Mouse (Mus musculus): ENCODE data around the gene St3gal3. TPM values are rescaled to one million over a fixed set of nuclear protein-coding genes. Genes with fewer than 3 reads are reported as not detected.

The St3gal3 gene
- polyA plus RNA-seq, 1 experiment from 2014 or later = 6.7 TPM

GRCm38 (mm10) chr4:118015126-118015525, 119.6 kb downstream of the St3gal3 start:
- 90% methylated on average over 11 of the region's 11 CpGs for WGBS
- no peak for ATAC-seq (ENCODE audit: low read depth)
- no peak overlapping the region for H3K9ac ChIP-seq (ENCODE audit: low read length)

DNA sequence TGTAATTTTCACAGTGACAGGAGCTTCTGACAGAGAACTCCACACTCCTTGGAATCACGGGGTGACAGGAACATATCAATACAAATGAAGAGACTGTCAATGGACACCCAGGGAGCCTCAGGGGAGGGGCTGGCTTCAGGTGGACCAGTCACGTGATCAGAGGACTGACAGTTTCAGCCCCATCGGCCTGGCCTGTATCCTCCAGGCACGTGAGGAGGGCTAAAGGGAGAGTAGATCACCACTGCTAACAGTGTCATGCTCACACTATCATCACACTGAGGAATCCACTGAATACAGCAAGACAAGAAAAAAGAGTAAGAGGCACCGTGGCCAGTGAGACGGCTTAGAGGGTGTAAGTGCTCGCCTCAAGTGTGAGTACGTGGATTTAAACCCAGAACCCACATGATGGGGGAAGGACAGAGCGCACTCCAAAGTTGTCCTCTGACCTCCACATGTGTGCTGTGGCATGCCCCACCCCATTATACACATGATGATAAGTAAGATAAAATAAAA, 124.0 kb downstream of the St3gal3 start:
- no peak for ATAC-seq (ENCODE audit: low read depth)
- no peak overlapping the region for H3K4me2 ChIP-seq (ENCODE audit: low read depth, low read length)
- H3K27me3 ChIP-seq (ENCODE audit: control insufficient read depth, insufficient read depth, low read depth, low read length) = no peaks in the 10 kb centered on the region
- H3K4me3 ChIP-seq (ENCODE audit: low read length) = no peak overlapping the region
- no peaks in the 10 kb centered on the region for H3K36me3 ChIP-seq (ENCODE audit: control insufficient read depth, insufficient read depth, low read length)
- peaks cover 8% of the 10 kb centered on the region for H3K4me1 ChIP-seq (replicated peaks; ENCODE audit: control insufficient read depth, insufficient read depth, low read length)
- H3K9me3 ChIP-seq (ENCODE audit: control insufficient read depth, low read length) = no peaks in the 10 kb centered on the region
- H3K27ac ChIP-seq (ENCODE audit: low read length) = no peak overlapping the region
- no peak overlapping the region for H3K9ac ChIP-seq (ENCODE audit: low read length)
- WGBS = 76% methylated on average over 9 of the region's 9 CpGs

More at GRCm38 (mm10) chr4:118015126-118015525, 119.6 kb downstream of the St3gal3 start:
- H3K4me1 ChIP-seq (replicated peaks; ENCODE audit: control insufficient read depth, insufficient read depth, low read length) = peaks cover 15% of the 10 kb centered on the region
- H3K27ac ChIP-seq (ENCODE audit: low read length) = no peak overlapping the region
- no peaks in the 10 kb centered on the region for H3K36me3 ChIP-seq (ENCODE audit: control insufficient read depth, insufficient read depth, low read length)
- H3K4me3 ChIP-seq (ENCODE audit: low read length) = no peak overlapping the region
- no peak overlapping the region for H3K4me2 ChIP-seq (ENCODE audit: low read depth, low read length)
- no peaks in the 10 kb centered on the region for H3K9me3 ChIP-seq (ENCODE audit: control insufficient read depth, low read length)
- H3K27me3 ChIP-seq (ENCODE audit: control insufficient read depth, insufficient read depth, low read depth, low read length) = no peaks in the 10 kb centered on the region

GRCm38 (mm10) chr4:118008433-118009033, 126.2 kb downstream of the St3gal3 start:
- peaks cover 3% of the 10 kb centered on the region; the same call in 1 of the 2 replicates for H3K4me1 ChIP-seq (replicated peaks; ENCODE audit: control insufficient read depth, insufficient read depth, low read length)
- 52% methylated on average over 6 of the region's 6 CpGs for WGBS

GRCm38 (mm10) chr4:118001355-118001754, 133.4 kb downstream of the St3gal3 start:
- WGBS = 73% methylated on average over 10 of the region's 10 CpGs
- Histone ChIP-seq H3K36me3 (ENCODE audit: control insufficient read depth, insufficient read depth, low read length) (no peaks in the 10 kb centered on the region), H3K27ac (ENCODE audit: low read length) (no peak overlapping the region)

More at GRCm38 (mm10) chr4:118008433-118009033, 126.2 kb downstream of the St3gal3 start:
- Histone ChIP-seq H3K9me3 (ENCODE audit: control insufficient read depth, low read length) (no peaks in the 10 kb centered on the region), H3K9ac (ENCODE audit: low read length) (no peak overlapping the region), H3K4me3 (ENCODE audit: low read length) (no peak overlapping the region), H3K36me3 (ENCODE audit: control insufficient read depth, insufficient read depth, low read length) (no peaks in the 10 kb centered on the region), H3K27ac (ENCODE audit: low read length) (0 out of 2 replicates have a peak overlapping the region, but pooled peaks have one; percentile 17), H3K4me2 (ENCODE audit: low read depth, low read length) (no peak overlapping the region), H3K27me3 (ENCODE audit: control insufficient read depth, insufficient read depth, low read depth, low read length) (no peaks in the 10 kb centered on the region)
- no peak for ATAC-seq (ENCODE audit: low read depth)

GRCm38 (mm10) chr4:118000605-118001208, 134.0 kb downstream of the St3gal3 start:
- 37% methylated on average over 10 of the region's 10 CpGs for WGBS

More at GRCm38 (mm10) chr4:118001355-118001754, 133.4 kb downstream of the St3gal3 start:
- Histone ChIP-seq H3K27me3 (ENCODE audit: control insufficient read depth, insufficient read depth, low read depth, low read length) (no peaks in the 10 kb centered on the region), H3K9me3 (ENCODE audit: control insufficient read depth, low read length) (no peaks in the 10 kb centered on the region), H3K9ac (ENCODE audit: low read length) (no peak overlapping the region), H3K4me3 (ENCODE audit: low read length) (no peak overlapping the region), H3K4me2 (ENCODE audit: low read depth, low read length) (no peak overlapping the region), H3K4me1 (replicated peaks; ENCODE audit: control insufficient read depth, insufficient read depth, low read length) (peaks cover 32% of the 10 kb centered on the region)
- ATAC-seq (ENCODE audit: low read depth) = no peak

DNA sequence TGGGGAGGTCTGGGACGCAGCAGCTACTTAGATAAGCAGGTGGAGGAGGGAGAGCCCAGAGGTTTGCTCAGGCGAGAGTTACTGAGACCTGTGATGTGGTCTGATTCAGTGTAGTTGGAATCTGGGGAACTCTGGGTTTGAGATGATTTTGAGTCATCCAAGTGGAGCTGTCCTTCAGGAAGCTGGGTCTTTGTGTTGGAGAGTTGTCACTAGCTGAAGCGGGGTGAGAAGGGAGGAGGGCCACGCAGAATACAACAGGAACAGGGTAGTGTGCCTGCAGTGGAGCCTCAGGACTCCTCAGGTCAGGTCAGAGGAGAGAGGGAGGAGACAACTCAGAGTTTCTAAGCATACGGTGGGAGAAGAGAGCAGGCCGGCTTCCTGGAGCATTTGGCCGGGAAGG, 134.8 kb downstream of the St3gal3 start:
- 49% methylated on average over 7 of the region's 7 CpGs for WGBS
- Histone ChIP-seq H3K27me3 (ENCODE audit: control insufficient read depth, insufficient read depth, low read depth, low read length) (no peaks in the 10 kb centered on the region), H3K27ac (ENCODE audit: low read length) (no peak overlapping the region), H3K9me3 (ENCODE audit: control insufficient read depth, low read length) (no peaks in the 10 kb centered on the region), H3K4me2 (ENCODE audit: low read depth, low read length) (no peak overlapping the region), H3K4me3 (ENCODE audit: low read length) (no peak overlapping the region), H3K9ac (ENCODE audit: low read length) (no peak overlapping the region), H3K36me3 (ENCODE audit: control insufficient read depth, insufficient read depth, low read length) (no peaks in the 10 kb centered on the region), H3K4me1 (replicated peaks; ENCODE audit: control insufficient read depth, insufficient read depth, low read length) (peaks cover 32% of the 10 kb centered on the region)
- ATAC-seq (ENCODE audit: low read depth) = no peak

More at GRCm38 (mm10) chr4:118000605-118001208, 134.0 kb downstream of the St3gal3 start:
- H3K9me3 ChIP-seq (ENCODE audit: control insufficient read depth, low read length) = no peaks in the 10 kb centered on the region
- no peak for ATAC-seq (ENCODE audit: low read depth)
- H3K27ac ChIP-seq (ENCODE audit: low read length) = no peak overlapping the region
- no peak overlapping the region for H3K4me3 ChIP-seq (ENCODE audit: low read length)
- 0 out of 2 replicates have a peak overlapping the region, but pooled peaks have one; percentile 25 for H3K9ac ChIP-seq (ENCODE audit: low read length)
- no peaks in the 10 kb centered on the region for H3K27me3 ChIP-seq (ENCODE audit: control insufficient read depth, insufficient read depth, low read depth, low read length)
- H3K4me1 ChIP-seq (replicated peaks; ENCODE audit: control insufficient read depth, insufficient read depth, low read length) = peaks cover 32% of the 10 kb centered on the region
- no peak overlapping the region for H3K4me2 ChIP-seq (ENCODE audit: low read depth, low read length)
- H3K36me3 ChIP-seq (ENCODE audit: control insufficient read depth, insufficient read depth, low read length) = no peaks in the 10 kb centered on the region

DNA sequence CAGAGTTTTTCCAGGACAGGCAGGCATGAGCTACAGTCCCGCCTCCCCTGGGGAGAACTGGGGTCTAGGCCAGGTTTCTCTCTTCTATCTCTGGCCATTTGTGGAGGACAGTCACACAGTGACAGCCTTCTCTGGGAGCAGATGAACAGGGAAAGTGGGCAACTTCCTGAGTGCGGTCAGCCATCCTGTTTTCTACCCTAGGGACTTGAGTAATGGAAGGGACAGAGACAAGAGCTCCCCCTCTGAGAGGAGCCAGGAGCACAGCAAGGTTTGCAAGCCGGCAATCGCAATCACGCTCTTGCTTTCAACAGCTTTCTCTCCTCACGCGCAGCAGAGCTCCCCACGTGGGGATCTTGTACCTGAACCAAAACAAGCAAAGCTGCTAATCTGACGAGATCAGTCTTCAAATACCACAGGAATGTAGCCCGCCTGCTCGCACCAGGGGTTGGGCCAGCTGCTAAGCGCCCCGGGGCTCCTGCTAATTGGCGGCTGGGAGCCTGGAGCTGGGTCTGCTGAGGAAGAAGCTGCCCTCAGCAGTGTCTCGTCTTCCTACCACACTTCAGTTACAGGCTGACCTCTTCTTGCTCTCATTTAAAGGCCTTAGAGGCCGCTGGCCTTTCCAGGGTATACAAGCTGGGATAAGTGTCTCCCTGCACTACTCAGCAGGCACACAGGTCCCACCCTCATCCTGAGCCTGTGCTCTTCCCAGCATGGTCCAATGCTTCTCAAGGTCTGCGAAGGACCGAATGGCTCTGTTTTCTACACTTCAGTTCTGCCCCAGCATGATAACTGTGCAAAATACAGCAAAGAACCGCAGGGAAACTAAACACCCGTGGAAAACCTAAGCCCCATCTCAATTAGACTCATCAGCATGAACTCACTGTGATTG, 137.1 kb downstream of the St3gal3 start:
- Histone ChIP-seq H3K4me3 (ENCODE audit: low read length) (no peak overlapping the region), H3K27me3 (ENCODE audit: control insufficient read depth, insufficient read depth, low read depth, low read length) (no peaks in the 10 kb centered on the region), H3K4me1 (replicated peaks; ENCODE audit: control insufficient read depth, insufficient read depth, low read length) (peaks cover 32% of the 10 kb centered on the region), H3K27ac (ENCODE audit: low read length) (peak overlapping the region; percentile 49), H3K9ac (ENCODE audit: low read length) (no peak overlapping the region; the same call in 1 of the 2 replicates), H3K4me2 (ENCODE audit: low read depth, low read length) (peak overlapping the region; percentile 6), H3K9me3 (ENCODE audit: control insufficient read depth, low read length) (no peaks in the 10 kb centered on the region), H3K36me3 (ENCODE audit: control insufficient read depth, insufficient read depth, low read length) (no peaks in the 10 kb centered on the region)
- WGBS = 11% methylated on average over 20 of the region's 20 CpGs
- ATAC-seq (ENCODE audit: low read depth) = peak; percentile 83

- no peaks in the 10 kb centered on the region for H3K27me3 ChIP-seq (ENCODE audit: control insufficient read depth, insufficient read depth, low read depth, low read length)
- H3K9me3 ChIP-seq (ENCODE audit: control insufficient read depth, low read length) = no peaks in the 10 kb centered on the region
- H3K27ac ChIP-seq (ENCODE audit: low read length) = no peak overlapping the region
- no peaks in the 10 kb centered on the region for H3K36me3 ChIP-seq (ENCODE audit: control insufficient read depth, insufficient read depth, low read length)
- no peak overlapping the region for H3K4me3 ChIP-seq (ENCODE audit: low read length)
- no peak overlapping the region for H3K9ac ChIP-seq (ENCODE audit: low read length)
- peaks cover 32% of the 10 kb centered on the region for H3K4me1 ChIP-seq (replicated peaks; ENCODE audit: control insufficient read depth, insufficient read depth, low read length)
- no peak overlapping the region for H3K4me2 ChIP-seq (ENCODE audit: low read depth, low read length)
- 76% methylated on average over 5 of the region's 5 CpGs for WGBS
- ATAC-seq (ENCODE audit: low read depth) = no peak
Observed at GRCm38 (mm10) chr4:117996701-117997100, 138.0 kb downstream of the St3gal3 start.

GRCm38 (mm10) chr4:117995461-117995860, 139.3 kb downstream of the St3gal3 start:
- H3K9me3 ChIP-seq (ENCODE audit: control insufficient read depth, low read length) = no peaks in the 10 kb centered on the region
- WGBS = 90% methylated on average over 1 of the region's 1 CpGs

More at GRCm38 (mm10) chr4:117995461-117995860, 139.3 kb downstream of the St3gal3 start:
- Histone ChIP-seq H3K27ac (ENCODE audit: low read length) (no peak overlapping the region), H3K27me3 (ENCODE audit: control insufficient read depth, insufficient read depth, low read depth, low read length) (no peaks in the 10 kb centered on the region), H3K4me1 (replicated peaks; ENCODE audit: control insufficient read depth, insufficient read depth, low read length) (peaks cover 27% of the 10 kb centered on the region), H3K9ac (ENCODE audit: low read length) (no peak overlapping the region), H3K4me3 (ENCODE audit: low read length) (no peak overlapping the region), H3K4me2 (ENCODE audit: low read depth, low read length) (no peak overlapping the region), H3K36me3 (ENCODE audit: control insufficient read depth, insufficient read depth, low read length) (no peaks in the 10 kb centered on the region)
- no peak for ATAC-seq (ENCODE audit: low read depth)
